Mouse (Mus musculus): ENCODE results near the gene Rgs2. TPM values are rescaled to one million over a fixed set of nuclear protein-coding genes. Genes with fewer than 3 reads are reported as not detected.
A peak's percentile ranks its signal among the peaks of the same experiment; 100 is the strongest.

The Rgs2 gene
- 9.4 and 12.0 TPM in 2 replicates for polyA plus RNA-seq (2015; fragmentation: Nextera tagmentation; extraction: Ambion mirVana)

DNA sequence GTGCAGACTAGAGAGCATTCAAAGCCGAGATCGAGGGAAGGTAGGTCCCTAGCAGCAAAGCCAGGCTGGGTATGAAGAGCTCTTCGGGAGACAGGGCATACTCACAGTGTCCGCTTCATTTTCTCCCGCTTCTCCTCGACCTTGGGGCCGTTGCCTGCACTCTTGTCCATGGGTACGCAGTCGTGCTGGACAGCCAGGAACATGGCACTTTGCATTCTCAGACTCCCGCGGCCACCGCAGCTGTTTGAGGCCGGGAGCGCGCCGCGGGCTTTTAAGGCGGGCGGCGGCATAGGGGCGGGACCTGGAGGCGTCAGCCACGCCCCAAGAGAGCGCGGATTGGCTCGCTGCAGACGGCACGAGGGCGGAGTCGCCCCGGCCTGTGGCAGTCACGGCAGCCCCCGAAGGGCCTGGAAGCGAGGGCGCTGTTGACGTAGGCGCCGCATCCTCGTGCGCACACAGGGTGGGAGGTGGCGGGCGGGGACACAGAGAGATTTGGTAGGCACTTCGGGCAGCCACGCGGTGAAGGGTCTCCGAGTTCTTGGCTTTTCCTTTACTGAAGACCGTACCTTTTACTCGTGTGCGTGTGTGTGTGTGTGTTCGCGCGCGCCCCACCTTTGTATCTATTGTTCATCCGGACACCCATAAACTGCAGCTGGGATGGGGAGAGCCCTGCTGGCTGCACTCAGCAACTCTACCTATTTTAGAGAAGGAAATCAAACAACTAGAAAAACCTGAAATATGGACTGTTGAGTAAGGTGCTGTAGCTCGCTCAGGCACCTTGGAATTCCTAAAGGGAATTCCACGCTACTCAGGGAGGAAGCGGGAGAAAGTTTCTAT is at the start of gene Rgs2:
Gene Rgs2, minus strand, starts transcription at position 258 of the 837 bp plus-strand sequence.
- peaks cover 18% of the 10 kb centered on the region for H3K27me3 ChIP-seq
- H3K4me1 ChIP-seq (replicated peaks): peaks cover 15% of the 10 kb centered on the region
- peak within 1 kb of the TSS; percentile 58 for H3K4me3 ChIP-seq (replicated peaks)
- WGBS (ENCODE audit: insufficient replicate concordance): under 1% methylated on average over 57 of the region's 57 CpGs
- H3K9me3 ChIP-seq (replicated peaks): no peaks in the 10 kb centered on the region
- H3K36me3 ChIP-seq (replicated peaks): no peaks in the 10 kb centered on the region
- ATAC-seq (ENCODE audit: insufficient read depth): peak; percentile 97
- peak within 1 kb of the TSS; percentile 58 for H3K9ac ChIP-seq
- 0 out of 2 replicates have a peak within 1 kb of the TSS, but pooled peaks have one; percentile 2 for H3K27ac ChIP-seq (replicated peaks)
- H3K4me2 ChIP-seq: peak within 1 kb of the TSS; percentile 87

DNA sequence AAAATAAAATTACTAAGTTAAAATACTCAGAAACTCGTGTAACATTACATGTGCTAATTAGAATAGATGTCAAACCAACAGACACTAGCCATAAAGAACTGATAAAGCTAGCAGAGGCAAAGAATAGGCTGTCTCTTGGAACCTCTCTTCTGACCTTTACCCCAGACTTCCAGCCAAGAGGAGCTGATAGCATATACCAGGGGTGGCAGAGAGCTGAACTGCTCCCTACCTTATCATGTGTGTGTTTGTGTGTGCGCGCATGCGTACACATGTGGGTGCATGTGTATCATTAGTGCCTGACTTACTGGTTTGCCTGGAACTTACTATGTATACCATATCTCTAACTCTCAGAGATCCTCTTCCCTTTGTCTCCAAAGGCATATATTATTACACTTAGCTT is 49.4 kb upstream of the Rgs2 start:
- no peak overlapping the region for H3K9ac ChIP-seq
- ATAC-seq (ENCODE audit: insufficient read depth): no peak
- no peaks in the 10 kb centered on the region for H3K4me1 ChIP-seq (replicated peaks)
- no peak overlapping the region for H3K27ac ChIP-seq (replicated peaks)
- no peak overlapping the region for H3K4me3 ChIP-seq (replicated peaks)
- no peaks in the 10 kb centered on the region for H3K36me3 ChIP-seq (replicated peaks)
- no peaks in the 10 kb centered on the region for H3K27me3 ChIP-seq
- H3K4me2 ChIP-seq: no peak overlapping the region
- WGBS (ENCODE audit: insufficient replicate concordance): 70% methylated on average over 4 of the region's 4 CpGs
- no peaks in the 10 kb centered on the region for H3K9me3 ChIP-seq (replicated peaks)

DNA sequence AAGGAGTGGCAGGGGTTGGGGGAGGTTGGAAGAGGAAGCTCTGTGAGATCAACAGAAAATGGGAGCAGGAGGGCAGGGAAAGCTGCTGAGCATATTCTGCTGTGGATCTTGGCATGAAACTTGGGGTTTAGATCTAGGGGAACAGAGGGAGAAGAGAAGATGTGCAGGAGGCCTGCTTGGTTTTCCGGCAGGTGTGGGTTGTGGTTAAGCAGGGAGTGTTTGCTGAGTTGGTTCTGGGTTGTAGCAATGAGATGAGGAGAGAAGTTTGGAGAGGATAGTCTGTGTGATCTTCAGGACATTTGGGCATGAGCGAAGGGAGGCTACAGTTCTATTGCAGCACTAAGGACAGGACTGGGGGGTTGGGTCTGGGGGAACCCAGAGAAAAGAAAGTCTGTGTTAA is 37.9 kb upstream of the Rgs2 start:
- ATAC-seq (ENCODE audit: insufficient read depth): no peak
- H3K27ac ChIP-seq (replicated peaks): no peak overlapping the region
- no peaks in the 10 kb centered on the region for H3K9me3 ChIP-seq (replicated peaks)
- no peaks in the 10 kb centered on the region for H3K27me3 ChIP-seq
- WGBS (ENCODE audit: insufficient replicate concordance): 64% methylated on average over 2 of the region's 2 CpGs
- H3K4me3 ChIP-seq (replicated peaks): no peak overlapping the region
- H3K4me2 ChIP-seq: no peak overlapping the region
- H3K36me3 ChIP-seq (replicated peaks): no peaks in the 10 kb centered on the region
- H3K4me1 ChIP-seq (replicated peaks): no peaks in the 10 kb centered on the region
- no peak overlapping the region for H3K9ac ChIP-seq

DNA sequence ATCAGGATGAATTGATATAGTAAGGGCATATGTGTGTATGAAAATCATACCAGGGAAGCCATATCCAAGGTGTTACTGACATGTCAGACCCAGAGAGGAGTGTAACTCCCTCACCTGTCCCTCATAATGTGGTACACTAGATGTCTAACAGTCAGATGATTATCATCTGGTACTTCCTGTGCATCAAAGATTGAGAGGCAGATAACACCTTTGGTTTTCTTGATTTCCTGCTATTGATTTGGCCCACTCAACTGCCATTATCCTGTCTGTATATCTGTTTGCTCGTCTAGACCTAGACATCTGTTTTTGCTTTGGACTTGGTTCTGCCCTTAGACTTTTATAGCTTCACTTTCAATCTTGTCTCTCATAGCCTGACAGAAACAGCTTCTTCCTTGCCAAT is 29.5 kb upstream of the Rgs2 start:
- Histone ChIP-seq H3K36me3 (replicated peaks) (no peaks in the 10 kb centered on the region), H3K4me1 (replicated peaks) (no peaks in the 10 kb centered on the region), H3K27me3 (no peaks in the 10 kb centered on the region), H3K27ac (replicated peaks) (no peak overlapping the region), H3K4me3 (replicated peaks) (no peak overlapping the region), H3K4me2 (no peak overlapping the region), H3K9me3 (replicated peaks) (no peaks in the 10 kb centered on the region), H3K9ac (no peak overlapping the region)
- WGBS (ENCODE audit: insufficient replicate concordance): 55% methylated on average over 1 of the region's 1 CpGs
- ATAC-seq (ENCODE audit: insufficient read depth): no peak

DNA sequence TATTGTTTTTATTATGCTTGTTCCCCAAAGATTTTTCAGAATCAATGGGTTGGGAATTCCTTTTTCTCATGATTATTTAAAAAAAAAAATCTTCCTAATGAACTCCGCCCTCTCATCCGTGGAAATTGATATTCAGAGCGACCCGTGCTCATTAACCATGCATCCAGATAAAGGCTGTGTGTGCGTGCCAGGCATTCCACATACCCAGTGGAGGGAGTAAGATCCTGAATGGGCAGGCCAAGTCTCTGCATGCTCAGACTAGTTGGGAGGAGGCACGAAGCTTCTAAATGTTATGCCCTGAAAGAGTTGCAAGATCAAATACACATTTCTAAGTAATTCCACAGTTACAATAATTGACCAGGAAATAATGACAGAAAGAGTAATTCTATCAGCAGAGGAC is 26.5 kb upstream of the Rgs2 start:
- WGBS (ENCODE audit: insufficient replicate concordance): 65% methylated on average over 6 of the region's 6 CpGs
- no peak for ATAC-seq (ENCODE audit: insufficient read depth)
- H3K4me1 ChIP-seq (replicated peaks): no peaks in the 10 kb centered on the region
- no peak overlapping the region for H3K9ac ChIP-seq
- no peak overlapping the region for H3K4me3 ChIP-seq (replicated peaks)
- H3K36me3 ChIP-seq (replicated peaks): no peaks in the 10 kb centered on the region
- H3K9me3 ChIP-seq (replicated peaks): no peaks in the 10 kb centered on the region
- H3K4me2 ChIP-seq: no peak overlapping the region
- no peak overlapping the region for H3K27ac ChIP-seq (replicated peaks)
- no peaks in the 10 kb centered on the region for H3K27me3 ChIP-seq

DNA sequence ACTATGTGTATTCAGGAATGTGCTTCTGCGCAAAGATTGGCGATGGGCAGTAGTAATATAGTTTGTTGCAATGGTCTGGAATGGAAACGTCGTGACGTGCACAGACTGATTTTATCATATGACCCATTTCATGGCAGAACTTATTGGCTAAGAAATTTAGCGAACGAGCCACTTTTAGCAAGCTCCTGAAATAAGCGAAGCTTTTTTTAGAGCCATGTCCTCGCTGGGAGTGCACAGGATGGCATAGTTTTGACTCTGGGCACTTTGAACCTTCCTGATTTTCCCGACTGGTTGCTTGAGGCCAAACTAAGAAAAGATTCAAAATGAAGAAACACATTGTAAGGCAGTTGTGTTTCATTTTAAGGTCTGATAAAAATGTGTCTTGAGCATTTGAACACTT is 25.7 kb upstream of the Rgs2 start:
- Histone ChIP-seq H3K4me1 (replicated peaks) (no peaks in the 10 kb centered on the region), H3K27ac (replicated peaks) (no peak overlapping the region), H3K27me3 (no peaks in the 10 kb centered on the region), H3K4me3 (replicated peaks) (no peak overlapping the region), H3K9me3 (replicated peaks) (no peaks in the 10 kb centered on the region), H3K36me3 (replicated peaks) (no peaks in the 10 kb centered on the region), H3K9ac (no peak overlapping the region), H3K4me2 (no peak overlapping the region)
- no peak for ATAC-seq (ENCODE audit: insufficient read depth)
- 79% methylated on average over 10 of the region's 10 CpGs for WGBS (ENCODE audit: insufficient replicate concordance)

DNA sequence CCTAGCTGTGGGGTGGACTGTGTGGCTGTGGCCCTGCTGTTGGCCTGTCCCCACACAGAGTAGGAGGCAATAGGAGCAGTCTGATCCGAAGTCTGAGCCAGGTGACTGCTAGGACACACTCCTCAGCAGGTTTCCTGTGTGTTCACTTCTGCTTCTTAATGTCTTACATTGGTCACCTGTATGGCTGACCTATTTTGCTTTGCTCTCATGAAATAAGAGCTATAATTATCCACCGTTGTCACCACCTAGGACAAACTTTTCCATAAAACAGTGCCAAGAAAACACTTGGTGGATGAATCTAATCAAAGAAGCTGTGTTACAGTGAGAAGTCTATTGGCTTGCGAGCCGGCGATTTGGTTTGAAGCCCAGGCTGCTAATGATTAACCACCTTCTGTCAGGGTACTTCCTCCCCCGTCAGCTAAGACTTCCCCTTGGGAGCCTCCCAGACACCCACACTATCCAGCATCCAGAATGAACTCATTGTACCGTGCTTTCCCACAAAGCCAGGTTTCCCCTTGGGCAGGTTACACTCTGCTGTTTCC is 14.5 kb upstream of the Rgs2 start:
- no peaks in the 10 kb centered on the region for H3K4me1 ChIP-seq (replicated peaks)
- 19% methylated on average over 7 of the region's 7 CpGs for WGBS (ENCODE audit: insufficient replicate concordance)
- no peaks in the 10 kb centered on the region for H3K27me3 ChIP-seq
- no peaks in the 10 kb centered on the region for H3K9me3 ChIP-seq (replicated peaks)
- H3K36me3 ChIP-seq (replicated peaks): no peaks in the 10 kb centered on the region
- H3K4me2 ChIP-seq: no peak overlapping the region
- H3K27ac ChIP-seq (replicated peaks): no peak overlapping the region
- no peak for ATAC-seq (ENCODE audit: insufficient read depth)
- H3K9ac ChIP-seq: no peak overlapping the region
- no peak overlapping the region for H3K4me3 ChIP-seq (replicated peaks)

DNA sequence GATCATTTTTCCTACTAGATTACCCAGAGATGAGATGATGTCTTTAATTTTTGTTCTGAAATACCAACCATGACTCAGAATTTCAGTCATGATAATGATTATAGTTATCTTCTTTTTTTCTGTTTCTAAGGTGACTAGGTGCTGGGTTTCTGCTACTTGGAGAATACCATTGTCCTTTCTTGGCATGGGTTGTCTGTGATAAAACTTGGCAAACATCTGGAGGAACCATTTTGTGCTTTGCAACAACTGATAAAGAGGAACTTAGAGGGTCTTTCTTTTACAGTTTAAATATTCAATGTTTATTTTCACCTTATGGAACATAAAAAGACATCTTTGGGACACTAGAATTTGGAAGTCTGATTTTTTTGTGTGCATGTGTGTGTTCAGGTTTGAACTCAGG is 10.0 kb upstream of the Rgs2 start:
- ATAC-seq (ENCODE audit: insufficient read depth): no peak
- Histone ChIP-seq H3K4me2 (no peak overlapping the region), H3K36me3 (replicated peaks) (no peaks in the 10 kb centered on the region), H3K9ac (no peak overlapping the region), H3K27ac (replicated peaks) (no peak overlapping the region), H3K27me3 (no peaks in the 10 kb centered on the region), H3K4me3 (replicated peaks) (no peak overlapping the region), H3K4me1 (replicated peaks) (no peaks in the 10 kb centered on the region), H3K9me3 (replicated peaks) (no peaks in the 10 kb centered on the region)

DNA sequence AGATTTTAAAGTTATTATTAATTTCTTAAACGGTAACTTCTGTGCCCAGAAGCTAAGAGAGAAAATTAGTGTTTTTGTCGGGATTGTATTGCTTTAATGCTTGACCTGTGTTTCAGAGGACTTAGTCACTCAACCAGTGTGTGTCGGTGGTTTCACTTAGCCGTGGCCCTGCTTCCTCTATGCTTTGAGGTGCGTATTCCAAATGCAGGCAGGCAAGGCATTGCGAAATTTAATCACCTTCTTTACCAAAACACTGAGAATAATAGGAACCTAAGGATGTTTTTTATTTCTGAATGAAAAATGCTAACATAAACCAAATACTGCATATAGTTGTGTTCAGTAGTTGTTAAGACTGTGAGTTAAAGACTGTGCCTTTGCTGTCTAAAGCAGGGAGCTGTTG is 3.4 kb upstream of the Rgs2 start:
- H3K36me3 ChIP-seq (replicated peaks): no peaks in the 10 kb centered on the region
- H3K27ac ChIP-seq (replicated peaks): no peak overlapping the region
- peaks cover 13% of the 10 kb centered on the region for H3K4me1 ChIP-seq (replicated peaks)
- H3K4me3 ChIP-seq (replicated peaks): no peak overlapping the region
- no peaks in the 10 kb centered on the region for H3K9me3 ChIP-seq (replicated peaks)
- peaks cover 18% of the 10 kb centered on the region for H3K27me3 ChIP-seq
- H3K9ac ChIP-seq: no peak overlapping the region
- 36% methylated on average over 6 of the region's 6 CpGs for WGBS (ENCODE audit: insufficient replicate concordance)
- no peak overlapping the region for H3K4me2 ChIP-seq
- ATAC-seq (ENCODE audit: insufficient read depth): no peak

DNA sequence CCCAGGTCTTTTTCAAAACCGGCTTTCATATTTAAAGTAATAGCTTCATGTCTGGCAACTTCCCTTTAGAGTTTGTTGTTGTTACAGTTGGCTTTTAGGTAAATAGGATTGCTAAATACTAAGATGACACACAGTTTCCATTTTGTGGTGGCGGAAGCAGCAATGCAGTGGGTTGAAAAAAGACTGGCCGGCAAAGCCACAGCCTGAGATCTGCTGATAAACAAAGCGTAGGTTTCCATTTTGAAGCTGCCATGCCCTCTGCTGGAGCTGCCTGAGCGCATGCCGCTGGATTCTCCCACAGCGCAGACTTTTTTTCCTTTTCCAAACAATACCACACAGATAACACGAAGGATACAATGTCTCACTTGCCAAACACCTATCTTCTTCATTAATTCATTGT is 2.6 kb upstream of the Rgs2 start:
- Histone ChIP-seq H3K9ac (no peak overlapping the region), H3K4me2 (peak overlapping the region; percentile 53), H3K36me3 (replicated peaks) (no peaks in the 10 kb centered on the region), H3K27me3 (peaks cover 18% of the 10 kb centered on the region), H3K4me1 (replicated peaks) (peaks cover 13% of the 10 kb centered on the region), H3K27ac (replicated peaks) (no peak overlapping the region), H3K9me3 (replicated peaks) (no peaks in the 10 kb centered on the region), H3K4me3 (replicated peaks) (peak overlapping the region; percentile 18; the same call in 1 of the 2 replicates)
- under 1% methylated on average over 8 of the region's 8 CpGs for WGBS (ENCODE audit: insufficient replicate concordance)
- no peak for ATAC-seq (ENCODE audit: insufficient read depth)

DNA sequence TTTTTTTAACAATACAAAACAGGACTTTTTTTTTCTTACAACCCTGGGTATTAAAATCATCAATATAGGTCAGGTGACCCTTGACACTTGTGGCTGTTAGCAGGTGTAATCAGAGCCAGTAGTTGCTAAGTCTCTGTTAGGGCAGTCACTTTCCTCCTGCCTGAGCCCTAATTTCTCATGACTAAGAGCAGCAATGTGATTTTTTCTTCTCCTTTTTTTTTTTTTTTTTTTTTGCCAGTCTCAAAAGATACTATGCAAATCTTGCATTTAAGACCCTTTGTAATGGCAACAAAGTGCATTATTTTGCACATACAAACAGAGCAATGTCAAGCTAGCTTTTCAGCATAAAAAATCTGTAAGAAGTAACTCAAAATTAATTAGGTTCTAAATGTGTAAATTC is 1.7 kb upstream of the Rgs2 start:
- Histone ChIP-seq H3K4me3 (replicated peaks) (no peak overlapping the region), H3K27me3 (peaks cover 18% of the 10 kb centered on the region)
- ATAC-seq (ENCODE audit: insufficient read depth): no peak

DNA sequence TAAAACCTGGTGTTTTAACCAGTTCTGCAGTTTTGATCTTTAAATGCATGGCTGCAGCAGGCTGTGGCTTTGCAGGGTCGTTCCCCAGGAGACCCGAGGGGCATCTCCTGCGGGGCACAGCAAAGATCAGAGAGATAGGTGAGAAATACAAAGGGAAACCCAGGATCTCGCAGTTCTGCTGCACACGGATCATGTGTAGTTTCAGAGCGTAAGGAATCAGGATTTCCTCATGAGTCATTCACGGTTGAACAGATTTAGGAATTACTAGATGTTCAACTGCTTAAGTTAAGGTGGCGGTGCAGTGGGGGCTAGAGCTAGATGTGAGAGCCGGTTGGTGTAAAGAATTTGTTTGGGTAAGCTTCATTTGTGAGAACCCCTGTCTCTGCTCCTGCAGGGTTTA is 780 bp upstream of the Rgs2 start:
- ATAC-seq (ENCODE audit: insufficient read depth): no peak
- peak overlapping the region; percentile 6; the same call in 1 of the 2 replicates for H3K9ac ChIP-seq

More for the DNA sequence above, 1.7 kb upstream of the Rgs2 start:
- Histone ChIP-seq H3K9ac (no peak overlapping the region), H3K4me1 (replicated peaks) (peaks cover 13% of the 10 kb centered on the region), H3K9me3 (replicated peaks) (no peaks in the 10 kb centered on the region), H3K36me3 (replicated peaks) (no peaks in the 10 kb centered on the region), H3K4me2 (no peak overlapping the region), H3K27ac (replicated peaks) (no peak overlapping the region)

More for the DNA sequence above, 780 bp upstream of the Rgs2 start:
- Histone ChIP-seq H3K27me3 (peaks cover 18% of the 10 kb centered on the region), H3K4me1 (replicated peaks) (peaks cover 13% of the 10 kb centered on the region), H3K4me3 (replicated peaks) (peak overlapping the region; percentile 58), H3K36me3 (replicated peaks) (no peaks in the 10 kb centered on the region), H3K27ac (replicated peaks) (no peak overlapping the region), H3K4me2 (peak overlapping the region; percentile 87), H3K9me3 (replicated peaks) (no peaks in the 10 kb centered on the region)
- 5% methylated on average over 9 of the region's 9 CpGs for WGBS (ENCODE audit: insufficient replicate concordance)

All from liver, embryonic 15.5 days (tissue).